ENCODE assay signal across 9 mouse cellular contexts in genomic region chr14:118566214-118566688, GRCm38 (mm10).
DNase-seq lines count a peak whose midpoint lies in the region; ATAC-seq and TF ChIP-seq lines count a peak whose summit lies in the region.
"Had no signal": no experiment of that assay in that cellular context is flagged by ENCODE, and none has a peak within 500 bp of the region (broad histone marks: within the 10 kb centered on the region; RNA-seq: fewer than 3 reads in every experiment).

No protein-coding gene starts in this region.

- DNase-seq in embryo, embryonic 10.5 days (ENCODE audit: low spot score), result peak; percentile 40
- DNase-seq in embryo, embryonic 9.5 days (ENCODE audit: extremely low spot score), result no peak
- DNase-seq in embryonic facial prominence, embryonic 10.5 days (ENCODE audit: low spot score), result peak; percentile 18
- DNase-seq in mesoderm, embryonic 11.5 days (ENCODE audit: low read depth, low spot score), result peak; percentile 39
- DNase-seq in kidney, adult 9 months, result no peak

- WGBS in embryonic facial prominence, embryonic 10.5 days, result 54% methylated on average over 12 of the region's 12 CpGs
- 22% methylated on average over 12 of the region's 12 CpGs for WGBS in intestine, postnatal 0 days

- H3K9me3 ChIP-seq in embryonic facial prominence, embryonic 10.5 days, result no peaks in the 10 kb centered on the region
- no peaks in the 10 kb centered on the region for H3K9me3 ChIP-seq in intestine, postnatal 0 days (ENCODE audit: control insufficient read depth)

- no peaks in the 10 kb centered on the region for H3K36me3 ChIP-seq in embryonic facial prominence, embryonic 10.5 days (replicated peaks)
- no peaks in the 10 kb centered on the region for H3K36me3 ChIP-seq in intestine, postnatal 0 days (ENCODE audit: control insufficient read depth, insufficient read depth)

- no peak for ATAC-seq in intestine, postnatal 0 days
- ATAC-seq in activated CD4-positive, CD25-positive, alpha-beta regulatory T cell, adult 4 months, result no peak
- ATAC-seq in cerebellum, adult (ENCODE audit: insufficient number of reproducible peaks, low FRiP score, low TSS enrichment), result no peak

- H3K4me3 ChIP-seq in embryonic facial prominence, embryonic 10.5 days, result no peak overlapping the region
- no peak overlapping the region for H3K4me3 ChIP-seq in intestine, postnatal 0 days (ENCODE audit: low read depth, low read length)

- 0 out of 2 replicates have a peak, but pooled peaks cover 4% of the 10 kb centered on the region for H3K27me3 ChIP-seq in embryonic facial prominence, embryonic 10.5 days (replicated peaks; ENCODE audit: low read depth, poor library complexity, severe bottlenecking)
- H3K27me3 ChIP-seq in intestine, postnatal 0 days (replicated peaks; ENCODE audit: control insufficient read depth, insufficient read depth, low read length), result no peaks in the 10 kb centered on the region
- H3K27me3 ChIP-seq: CH12.LX had no signal

- peaks cover 8% of the 10 kb centered on the region for H3K4me1 ChIP-seq in embryonic facial prominence, embryonic 10.5 days
- H3K4me1 ChIP-seq in intestine, postnatal 0 days (replicated peaks; ENCODE audit: control insufficient read depth, insufficient read depth, low read length), result no peaks in the 10 kb centered on the region

- H3K4me2 ChIP-seq in intestine, postnatal 0 days (replicated peaks; ENCODE audit: low read depth), result peak overlapping the region; percentile 27; the same call in 1 of the 2 replicates

- no peak for TF ChIP-seq CTCF in intestine, postnatal 0 days (IDR thresholded peaks at IDR 0.05; ENCODE audit: low read depth)

- H3K27ac ChIP-seq in embryonic facial prominence, embryonic 10.5 days (replicated peaks), result no peak overlapping the region
- H3K27ac ChIP-seq in intestine, postnatal 0 days (ENCODE audit: low read depth, low read length), result no peak overlapping the region

- no peak overlapping the region for H3K9ac ChIP-seq in intestine, postnatal 0 days (ENCODE audit: low read depth, low read length)

Comparison
In these comparisons a context has a peak if more than half of its experiments do, and no peak if none do; other contexts are left out.
1. DNase-seq: peak in embryo, embryonic 10.5 days (single experiment), embryonic facial prominence, embryonic 10.5 days (single experiment) and mesoderm, embryonic 11.5 days (single experiment); none in embryo, embryonic 9.5 days (single experiment) and kidney, adult 9 months (single experiment).